Mouse (Mus musculus): ENCODE data around the gene Cblc.

DNA sequence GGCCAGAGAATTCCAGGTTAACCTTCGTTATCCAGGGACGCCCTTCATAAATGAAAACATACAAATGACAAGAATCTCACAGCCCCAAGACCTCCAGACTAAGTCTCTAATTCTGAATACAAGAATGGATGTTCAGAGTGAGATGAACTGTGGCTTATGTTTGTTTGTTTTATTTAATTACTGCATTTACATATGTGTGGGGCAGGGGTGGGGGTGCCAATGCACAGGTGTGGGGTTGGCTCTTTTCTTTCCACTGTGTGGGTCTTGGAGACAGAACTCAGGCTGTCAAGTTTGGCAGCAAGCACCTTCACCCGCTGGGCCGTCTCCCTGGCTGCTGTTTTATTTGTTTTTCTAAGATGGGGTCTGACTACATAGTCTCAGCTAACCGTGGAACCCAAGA is 54.1 kb downstream of the Cblc start:
- TF ChIP-seq CTCF (IDR thresholded peaks at IDR 0.05; ENCODE audit: low read depth) = no peak
- TF ChIP-seq EP300 (optimal IDR thresholded peaks at IDR 0.05) = no peak

Measured in stomach, postnatal 0 days (tissue).